Mouse (Mus musculus): ENCODE data around the gene Mdga2.

- no peak for TF ChIP-seq CTCF (IDR thresholded peaks at IDR 0.05; ENCODE audit: low read depth)
- TF ChIP-seq EP300 (IDR thresholded peaks at IDR 0.05; ENCODE audit: low read depth), result no peak
These were observed 306.6 kb downstream of the Mdga2 start for GRCm38 (mm10) chr12:66915741-66916140.

Measured in liver, postnatal 0 days (tissue).